Comparison of ENCODE assay signal across 10 mouse cellular contexts in genomic region chr10:59490920-59491319, GRCm38 (mm10). TPM values are rescaled to one million over a fixed set of nuclear protein-coding genes. Genes with fewer than 3 reads are reported as not detected.
DNase-seq lines count a peak whose midpoint lies in the region; TF ChIP-seq lines count a peak whose summit lies in the region.
"Had no signal": no experiment of that assay in that cellular context is flagged by ENCODE, and none has a peak within 500 bp of the region (broad histone marks: within the 10 kb centered on the region; RNA-seq: fewer than 3 reads in every experiment).

No protein-coding gene starts in this region.

- no peak overlapping the region for H3K27ac ChIP-seq in small intestine, adult 2 months (ENCODE audit: insufficient read depth, low read depth, low read length)
- H3K27ac ChIP-seq: limb, embryonic 13.5 days had no signal

- TF ChIP-seq POLR2A in small intestine, adult 2 months (IDR thresholded peaks at IDR 0.05; ENCODE audit: low read depth, low read length): no peak

- no peaks in the 10 kb centered on the region for H3K27me3 ChIP-seq in small intestine, adult 2 months (ENCODE audit: control insufficient read depth, insufficient read depth, low read length)
- H3K27me3 ChIP-seq: limb, embryonic 13.5 days had no signal

- no peaks in the 10 kb centered on the region for H3K4me1 ChIP-seq in small intestine, adult 2 months (ENCODE audit: control insufficient read depth, insufficient read depth, insufficient read length, low read length)

- intact Hi-C loops in left cerebral cortex, postnatal 4 days (cut with DNase I): loop anchor here (5.0 to 10.0 kb wide), 2 partner anchors 326 to 374 kb away; no protein-coding TSS in a partner anchor

- 0 out of 2 replicates have a peak, but pooled peaks have one; percentile 21 for TF ChIP-seq CTCF in small intestine, adult 2 months (IDR thresholded peaks at IDR 0.05; ENCODE audit: extremely low read depth, insufficient read length, insufficient replicate concordance, low read depth, low read length)

- H3K36me3 ChIP-seq in small intestine, adult 2 months (ENCODE audit: control insufficient read depth, insufficient read depth, low read length): peaks cover 21% of the 10 kb centered on the region

- 86% methylated on average over 8 of the region's 8 CpGs for WGBS in small intestine, adult 2 months

- DNase-seq in adrenal gland, postnatal 25 days: peak; percentile 20
- DNase-seq in adrenal gland, adult 2 months: no peak
- DNase-seq in left cerebral cortex, postnatal 4 days: peak; percentile 29
- no peak for DNase-seq in left cerebral cortex, adult 11 months (ENCODE audit: low spot score)
- DNase-seq in cerebellum, adult 18-20 months: peak; percentile 70
- DNase-seq in right cerebral cortex, postnatal 36 days (ENCODE audit: low spot score in 2 of 2): no peak
- DNase-seq in heart, postnatal 4 days: no peak
- DNase-seq: adrenal gland, postnatal 10 days had no signal

- no peak overlapping the region for H3K4me3 ChIP-seq in small intestine, adult 2 months (ENCODE audit: low read depth, low read length)
- H3K4me3 ChIP-seq: limb, embryonic 13.5 days had no signal

RNA-seq across cellular contexts. Expression of gene Oit3, which starts 49.3 kb away (rescaled TPM):
- total RNA-seq in adrenal gland, postnatal 25 days (2021): 4.8 and 6.2 TPM in 2 replicates
- 1 to 10 TPM; 3.0 to 3.7 TPM for total RNA-seq in adrenal gland, adult 2 months (2021)
- 6.1 and 8.8 TPM in 2 replicates for polyA plus RNA-seq in adrenal gland, adult 2 months (2012; rRNA removed)
- total RNA-seq in left cerebral cortex, postnatal 4 days (2021): under 1 TPM in 1 of 2 experiments, not detected in 1; 0.32 TPM
- 0.24 and 0.72 TPM in 2 replicates for polyA plus RNA-seq in small intestine, adult 2 months (2012; rRNA removed)
- under 1 TPM; 0.79 to 0.99 TPM for total RNA-seq in heart, postnatal 4 days (2021)

Comparison
In these comparisons a context has a peak if more than half of its experiments do, and no peak if none do; other contexts are left out.
1. DNase-seq: peak in adrenal gland, postnatal 25 days (single experiment), left cerebral cortex, postnatal 4 days (single experiment) and cerebellum, adult 18-20 months (2 of 2); none in adrenal gland, adult 2 months (single experiment), left cerebral cortex, adult 11 months (single experiment), right cerebral cortex, postnatal 36 days (0 of 2) and heart, postnatal 4 days (single experiment).